ENCODE assay signal across 14 mouse cellular contexts in the genomic region with DNA sequence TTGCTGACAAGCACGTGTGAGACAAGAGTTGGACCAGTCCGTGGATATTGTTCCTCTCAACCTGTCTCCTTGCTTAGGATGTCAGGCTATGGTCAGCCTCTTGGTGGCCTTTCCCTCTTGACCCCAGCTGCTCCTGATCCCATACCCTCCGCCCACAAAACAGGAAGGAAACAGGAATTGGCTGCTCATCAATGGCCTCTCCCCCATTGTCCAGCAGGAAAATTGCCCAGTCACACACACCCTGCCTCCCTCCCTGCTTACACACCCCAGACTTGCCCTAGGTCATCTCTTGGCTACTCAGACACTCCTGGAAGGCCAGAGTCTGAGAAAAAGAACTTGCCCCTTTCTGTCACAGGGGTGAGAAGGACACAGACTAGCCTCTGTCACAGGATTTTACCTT. TPM values are rescaled to one million over a fixed set of nuclear protein-coding genes. Genes with fewer than 3 reads are reported as not detected.
A peak's percentile ranks its signal among the peaks of the same experiment; 100 is the strongest.
DNase-seq lines count a peak whose midpoint lies in the region; ATAC-seq lines count a peak whose summit lies in the region.
"Had no signal": no experiment of that assay in that cellular context is flagged by ENCODE, and none has a peak within 500 bp of the region (broad histone marks: within the 10 kb centered on the region; RNA-seq: fewer than 3 reads in every experiment).

No protein-coding gene starts in this region.

- intact Hi-C loops in left cerebral cortex, postnatal 4 days (cut with DNase I): no loop called here

- no peaks in the 10 kb centered on the region for H3K36me3 ChIP-seq in embryonic facial prominence, embryonic 11.5 days (replicated peaks; ENCODE audit: control insufficient read depth, insufficient read depth, low read depth, low read length)
- no peaks in the 10 kb centered on the region for H3K36me3 ChIP-seq in forebrain, embryonic 15.5 days
- H3K36me3 ChIP-seq: limb, embryonic 13.5 days; midbrain, embryonic 13.5 days; neural tube, embryonic 15.5 days had no signal

- ATAC-seq in embryonic facial prominence, embryonic 11.5 days (replicated peaks; ENCODE audit: insufficient number of reproducible peaks, low FRiP score, low TSS enrichment, low read depth): 0 out of 2 replicates have a peak, but pooled peaks have one; percentile 17
- ATAC-seq in forebrain, embryonic 15.5 days (replicated peaks): no peak
- ATAC-seq: forebrain, embryonic 13.5 days; midbrain, embryonic 13.5 days had no signal

- no peaks in the 10 kb centered on the region; the same call in 1 of the 2 replicates for H3K4me1 ChIP-seq in embryonic facial prominence, embryonic 11.5 days (ENCODE audit: control insufficient read depth, insufficient read depth, low read length)
- H3K4me1 ChIP-seq in forebrain, embryonic 15.5 days: peaks cover 8% of the 10 kb centered on the region
- H3K4me1 ChIP-seq: midbrain, embryonic 13.5 days; neural tube, embryonic 15.5 days had no signal

- H3K9ac ChIP-seq in embryonic facial prominence, embryonic 11.5 days (replicated peaks; ENCODE audit: low read length): no peak overlapping the region
- no peak overlapping the region for H3K9ac ChIP-seq in forebrain, embryonic 15.5 days (replicated peaks)
- H3K9ac ChIP-seq: forebrain, embryonic 13.5 days; limb, embryonic 13.5 days; midbrain, embryonic 13.5 days; neural tube, embryonic 15.5 days had no signal

- H3K9me3 ChIP-seq in embryonic facial prominence, embryonic 11.5 days (replicated peaks; ENCODE audit: control insufficient read depth, low read length): no peaks in the 10 kb centered on the region
- H3K9me3 ChIP-seq in forebrain, embryonic 15.5 days: no peaks in the 10 kb centered on the region
- H3K9me3 ChIP-seq: forebrain, embryonic 13.5 days; limb, embryonic 13.5 days; midbrain, embryonic 13.5 days; neural tube, embryonic 15.5 days had no signal

- DNase-seq in kidney, adult 18-20 months: peak; percentile 21
- no peak for DNase-seq in kidney, postnatal 4 days
- no peak for DNase-seq in embryonic facial prominence, embryonic 11.5 days (ENCODE audit: low spot score)
- DNase-seq in kidney, adult 8-10 months: peak; percentile 17 to 48
- DNase-seq in lung, postnatal 36 days: peak; percentile 43
- no peak for DNase-seq in left cerebral cortex, postnatal 4 days
- DNase-seq in cerebellum, postnatal 4 days (ENCODE audit: low spot score in 2 of 2): no peak
- DNase-seq: cerebellum, adult 11 months; thymus, adult 18-20 months had no signal

- no peaks in the 10 kb centered on the region for H3K27me3 ChIP-seq in embryonic facial prominence, embryonic 11.5 days (ENCODE audit: control insufficient read depth, insufficient read depth, low read length)
- no peaks in the 10 kb centered on the region for H3K27me3 ChIP-seq in forebrain, embryonic 15.5 days
- H3K27me3 ChIP-seq: forebrain, embryonic 13.5 days; limb, embryonic 13.5 days; midbrain, embryonic 13.5 days; neural tube, embryonic 15.5 days had no signal

- 79% methylated on average over 3 of the region's 3 CpGs for WGBS in embryonic facial prominence, embryonic 11.5 days
- WGBS in forebrain, embryonic 15.5 days: 89% methylated on average over 3 of the region's 3 CpGs

- H3K27ac ChIP-seq in embryonic facial prominence, embryonic 11.5 days (replicated peaks; ENCODE audit: low read depth, low read length): no peak overlapping the region
- H3K27ac ChIP-seq in forebrain, embryonic 15.5 days (replicated peaks): no peak overlapping the region
- H3K27ac ChIP-seq: forebrain, embryonic 13.5 days; limb, embryonic 13.5 days; midbrain, embryonic 13.5 days; neural tube, embryonic 15.5 days had no signal

- H3K4me3 ChIP-seq in embryonic facial prominence, embryonic 11.5 days (ENCODE audit: low read depth, low read length): no peak overlapping the region
- H3K4me3 ChIP-seq in forebrain, embryonic 15.5 days: no peak overlapping the region
- H3K4me3 ChIP-seq: forebrain, embryonic 13.5 days; limb, embryonic 13.5 days; midbrain, embryonic 13.5 days; neural tube, embryonic 15.5 days had no signal

- no peak overlapping the region for H3K4me2 ChIP-seq in embryonic facial prominence, embryonic 11.5 days (ENCODE audit: low read depth, low read length)
- no peak overlapping the region for H3K4me2 ChIP-seq in forebrain, embryonic 15.5 days (replicated peaks)
- H3K4me2 ChIP-seq: forebrain, embryonic 13.5 days; limb, embryonic 13.5 days; midbrain, embryonic 13.5 days; neural tube, embryonic 15.5 days had no signal

RNA-seq across cellular contexts. Expression of gene Sox4, which starts 22.2 kb away (rescaled TPM):
- polyA plus RNA-seq in embryonic facial prominence, embryonic 11.5 days (2014; fragmentation: Nextera tagmentation; extraction: Ambion mirVana): 111 and 126 TPM in 2 replicates
- total RNA-seq in left cerebral cortex, postnatal 4 days (2021): 100 to 1,000 TPM; 230 to 261 TPM
- 344 and 362 TPM in 2 replicates for polyA plus RNA-seq in forebrain, embryonic 15.5 days (2015; fragmentation: Nextera tagmentation; extraction: Ambion mirVana)

Comparison
In these comparisons a context has a peak if more than half of its experiments do, and no peak if none do; other contexts are left out.
1. DNase-seq: peak in kidney, adult 18-20 months (single experiment), kidney, adult 8-10 months (2 of 2) and lung, postnatal 36 days (single experiment); none in kidney, postnatal 4 days (0 of 2), embryonic facial prominence, embryonic 11.5 days (single experiment), left cerebral cortex, postnatal 4 days (single experiment) and cerebellum, postnatal 4 days (0 of 2).